Mouse (Mus musculus): ENCODE measurements around the gene Slc35f3. TPM values are rescaled to one million over a fixed set of nuclear protein-coding genes. Genes with fewer than 3 reads are reported as not detected.

Slc35f3 gene
- total and polyA plus RNA-seq, 2 experiments: not detected

GRCm38 (mm10) chr8:126275886-126276285, 22.5 kb upstream of the Slc35f3 start:
- Histone ChIP-seq H3K79me2 (ENCODE audit: control insufficient read depth, insufficient read depth, low read length) (no peaks in the 10 kb centered on the region), H3K4me3 (ENCODE audit: insufficient read depth, low read depth, low read length) (no peak overlapping the region), H3K27me3 (ENCODE audit: control insufficient read depth, insufficient read depth, low read length) (0 out of 2 replicates have a peak, but pooled peaks cover 2% of the 10 kb centered on the region), H3K27ac (replicated peaks; ENCODE audit: insufficient read depth, low read depth, low read length) (no peak overlapping the region), H3K4me1 (ENCODE audit: control insufficient read depth, insufficient read depth, low read length) (no peaks in the 10 kb centered on the region), H3K9ac (ENCODE audit: low read depth, low read length) (no peak overlapping the region), H3K36me3 (ENCODE audit: control insufficient read depth, insufficient read depth, low read length) (no peaks in the 10 kb centered on the region)
- 58% methylated on average over 4 of the region's 4 CpGs for WGBS
- DNase-seq (ENCODE audit: extremely low read depth, low read depth, low spot score): no peak
- TF ChIP-seq POLR2A (IDR thresholded peaks at IDR 0.05; ENCODE audit: extremely low read depth, insufficient read depth, low read length) (no peak), CTCF (IDR thresholded peaks at IDR 0.05; ENCODE audit: low read depth, low read length) (no peak)

GRCm38 (mm10) chr8:126291951-126292350, 6.4 kb upstream of the Slc35f3 start:
- no peak for DNase-seq (ENCODE audit: extremely low read depth, low read depth, low spot score)
- H3K4me3 ChIP-seq (ENCODE audit: insufficient read depth, low read depth, low read length): no peak overlapping the region
- H3K79me2 ChIP-seq (ENCODE audit: control insufficient read depth, insufficient read depth, low read length): no peaks in the 10 kb centered on the region
- 84% methylated on average over 10 of the region's 10 CpGs for WGBS
- no peak overlapping the region for H3K27ac ChIP-seq (replicated peaks; ENCODE audit: insufficient read depth, low read depth, low read length)
- TF ChIP-seq CTCF (IDR thresholded peaks at IDR 0.05; ENCODE audit: low read depth, low read length) (no peak), POLR2A (IDR thresholded peaks at IDR 0.05; ENCODE audit: extremely low read depth, insufficient read depth, low read length) (no peak)
- no peaks in the 10 kb centered on the region for H3K4me1 ChIP-seq (ENCODE audit: control insufficient read depth, insufficient read depth, low read length)
- no peaks in the 10 kb centered on the region for H3K27me3 ChIP-seq (ENCODE audit: control insufficient read depth, insufficient read depth, low read length)
- no peaks in the 10 kb centered on the region for H3K36me3 ChIP-seq (ENCODE audit: control insufficient read depth, insufficient read depth, low read length)
- H3K9ac ChIP-seq (ENCODE audit: low read depth, low read length): no peak overlapping the region

- Histone ChIP-seq H3K4me1 (ENCODE audit: control insufficient read depth, insufficient read depth, low read length) (no peaks in the 10 kb centered on the region), H3K4me3 (ENCODE audit: insufficient read depth, low read depth, low read length) (no peak overlapping the region), H3K79me2 (ENCODE audit: control insufficient read depth, insufficient read depth, low read length) (no peaks in the 10 kb centered on the region), H3K27ac (replicated peaks; ENCODE audit: insufficient read depth, low read depth, low read length) (no peak overlapping the region), H3K36me3 (ENCODE audit: control insufficient read depth, insufficient read depth, low read length) (no peaks in the 10 kb centered on the region), H3K27me3 (ENCODE audit: control insufficient read depth, insufficient read depth, low read length) (peaks cover 8% of the 10 kb centered on the region), H3K9ac (ENCODE audit: low read depth, low read length) (no peak overlapping the region)
- WGBS: 12% methylated on average over 1 of the region's 1 CpGs
- TF ChIP-seq CTCF (IDR thresholded peaks at IDR 0.05; ENCODE audit: low read depth, low read length) (peak; percentile 67), POLR2A (IDR thresholded peaks at IDR 0.05; ENCODE audit: extremely low read depth, insufficient read depth, low read length) (no peak)
- DNase-seq (ENCODE audit: extremely low read depth, low read depth, low spot score): peak; percentile 27
Measured at GRCm38 (mm10) chr8:126297284-126297845, 993 bp upstream of the Slc35f3 start.

GRCm38 (mm10) chr8:126299333-126299732, 975 bp downstream of the Slc35f3 start:
- Histone ChIP-seq H3K27me3 (ENCODE audit: control insufficient read depth, insufficient read depth, low read length) (peaks cover 10% of the 10 kb centered on the region), H3K79me2 (ENCODE audit: control insufficient read depth, insufficient read depth, low read length) (no peaks in the 10 kb centered on the region), H3K27ac (replicated peaks; ENCODE audit: insufficient read depth, low read depth, low read length) (no peak overlapping the region), H3K4me1 (ENCODE audit: control insufficient read depth, insufficient read depth, low read length) (no peaks in the 10 kb centered on the region), H3K36me3 (ENCODE audit: control insufficient read depth, insufficient read depth, low read length) (no peaks in the 10 kb centered on the region), H3K9ac (ENCODE audit: low read depth, low read length) (no peak overlapping the region), H3K4me3 (ENCODE audit: insufficient read depth, low read depth, low read length) (no peak overlapping the region)
- DNase-seq (ENCODE audit: extremely low read depth, low read depth, low spot score): no peak
- WGBS: 47% methylated on average over 7 of the region's 7 CpGs
- TF ChIP-seq POLR2A (IDR thresholded peaks at IDR 0.05; ENCODE audit: extremely low read depth, insufficient read depth, low read length): no peak
- no peak for TF ChIP-seq CTCF (IDR thresholded peaks at IDR 0.05; ENCODE audit: low read depth, low read length)

- Histone ChIP-seq H3K27me3 (ENCODE audit: control insufficient read depth, insufficient read depth, low read length) (peaks cover 10% of the 10 kb centered on the region), H3K4me3 (ENCODE audit: insufficient read depth, low read depth, low read length) (no peak overlapping the region), H3K9ac (ENCODE audit: low read depth, low read length) (no peak overlapping the region), H3K79me2 (ENCODE audit: control insufficient read depth, insufficient read depth, low read length) (no peaks in the 10 kb centered on the region), H3K27ac (replicated peaks; ENCODE audit: insufficient read depth, low read depth, low read length) (no peak overlapping the region), H3K36me3 (ENCODE audit: control insufficient read depth, insufficient read depth, low read length) (no peaks in the 10 kb centered on the region), H3K4me1 (ENCODE audit: control insufficient read depth, insufficient read depth, low read length) (no peaks in the 10 kb centered on the region)
- 87% methylated on average over 5 of the region's 5 CpGs for WGBS
- no peak for DNase-seq (ENCODE audit: extremely low read depth, low read depth, low spot score)
- TF ChIP-seq CTCF (IDR thresholded peaks at IDR 0.05; ENCODE audit: low read depth, low read length) (no peak), POLR2A (IDR thresholded peaks at IDR 0.05; ENCODE audit: extremely low read depth, insufficient read depth, low read length) (no peak)
Measured at GRCm38 (mm10) chr8:126300350-126300749, 2.0 kb downstream of the Slc35f3 start.

GRCm38 (mm10) chr8:126301580-126301979, 3.2 kb downstream of the Slc35f3 start:
- Histone ChIP-seq H3K27ac (replicated peaks; ENCODE audit: insufficient read depth, low read depth, low read length) (no peak overlapping the region), H3K79me2 (ENCODE audit: control insufficient read depth, insufficient read depth, low read length) (no peaks in the 10 kb centered on the region), H3K4me1 (ENCODE audit: control insufficient read depth, insufficient read depth, low read length) (no peaks in the 10 kb centered on the region), H3K36me3 (ENCODE audit: control insufficient read depth, insufficient read depth, low read length) (no peaks in the 10 kb centered on the region), H3K9ac (ENCODE audit: low read depth, low read length) (no peak overlapping the region), H3K27me3 (ENCODE audit: control insufficient read depth, insufficient read depth, low read length) (peaks cover 10% of the 10 kb centered on the region), H3K4me3 (ENCODE audit: insufficient read depth, low read depth, low read length) (no peak overlapping the region)
- 94% methylated on average over 6 of the region's 6 CpGs for WGBS
- no peak for DNase-seq (ENCODE audit: extremely low read depth, low read depth, low spot score)
- TF ChIP-seq POLR2A (IDR thresholded peaks at IDR 0.05; ENCODE audit: extremely low read depth, insufficient read depth, low read length) (no peak), CTCF (IDR thresholded peaks at IDR 0.05; ENCODE audit: low read depth, low read length) (no peak)

Measured in liver, adult 2 months (tissue).